Mouse (Mus musculus) CH12.LX (cell line): ENCODE measurements at regions not wholly inside any gene's neighbourhood (a gene's known extent, or its start where the extent isn't known, plus 50 kb on each side); places are given as distances from the start of the nearest gene placed in this dataset.

Source experiments
- CTCF ChIP-seq, 2 experiments: IDR thresholded peaks in 1 of 2; conservative IDR thresholded peaks in 1 of 2; 2 replicates each; pipeline ENCODE4 v1.5.1; 2011 to 2012; ENCODE audit warnings: low read depth in 2 of 2, low read length in 2 of 2, improper control_type of control experiment in 1 of 2, inconsistent platforms in 1 of 2, mild to moderate bottlenecking in 1 of 2, moderate library complexity in 1 of 2
- ELF1 ChIP-seq: IDR thresholded peaks from 2 replicates; pipeline ENCODE4 v1.6.1; 2014; ENCODE audit warnings: low read depth, mild to moderate bottlenecking, inconsistent platforms, low read length, improper control_type of control experiment
- TCF12 ChIP-seq: IDR thresholded peaks from 2 replicates; pipeline ENCODE4 v1.6.1; 2014; ENCODE audit warnings: low read depth, mild to moderate bottlenecking, inconsistent platforms, low read length, improper control_type of control experiment

DNA sequence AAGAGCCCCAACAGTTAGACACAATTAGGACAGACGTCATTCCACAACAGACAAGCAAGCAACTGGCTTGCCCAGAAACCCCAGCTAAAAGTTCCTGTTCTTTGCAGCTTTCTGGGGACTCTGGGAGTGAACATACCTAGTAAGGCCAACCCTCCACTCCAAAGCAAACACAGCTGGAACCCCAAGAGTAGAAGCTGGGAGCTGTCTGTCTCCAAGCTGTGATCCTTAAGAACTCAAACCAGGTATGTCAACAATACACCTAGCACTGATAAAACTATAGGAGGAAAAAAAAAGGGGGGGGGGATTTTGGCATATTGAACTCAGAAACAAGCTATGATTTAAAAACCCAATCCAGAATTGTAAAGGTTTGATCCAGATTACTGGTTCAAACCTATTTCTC, 84.2 kb upstream of the Basp1 start:
- TF ChIP-seq CTCF (conservative IDR thresholded peaks at IDR 0.05 in 1 of 2, IDR thresholded peaks at IDR 0.05 in 1 of 2; ENCODE audit: low read depth in 2 of 2, low read length in 2 of 2) (no peak), TCF12 (no peak), ELF1 (no peak)
